Mouse (Mus musculus): ENCODE data around the gene Nelfa. TPM values are rescaled to one million over a fixed set of nuclear protein-coding genes. Genes with fewer than 3 reads are reported as not detected.
A peak's percentile ranks its signal among the peaks of the same experiment; 100 is the strongest.

Nelfa gene
- polyA plus RNA-seq, 1 experiment from 2014 or later = 93.8 TPM

- WGBS = 91% methylated on average over 2 of the region's 2 CpGs
Measured at GRCm38 (mm10) chr5:33902696-33903095, 33.5 kb downstream of the Nelfa start.

GRCm38 (mm10) chr5:33901278-33901677, 34.9 kb downstream of the Nelfa start:
- 90% methylated on average over 3 of the region's 3 CpGs for WGBS
- DNase-seq (ENCODE audit: low spot score) = no peak
- Histone ChIP-seq H3K27me3 (ENCODE audit: low read depth, poor library complexity, severe bottlenecking) (no peaks in the 10 kb centered on the region), H3K9me3 (replicated peaks) (no peaks in the 10 kb centered on the region), H3K36me3 (peaks cover 75% of the 10 kb centered on the region), H3K4me3 (no peak overlapping the region), H3K4me1 (no peaks in the 10 kb centered on the region), H3K27ac (no peak overlapping the region)

More at GRCm38 (mm10) chr5:33902696-33903095, 33.5 kb downstream of the Nelfa start:
- Histone ChIP-seq H3K36me3 (peaks cover 61% of the 10 kb centered on the region), H3K4me1 (no peaks in the 10 kb centered on the region), H3K27ac (no peak overlapping the region), H3K4me3 (no peak overlapping the region), H3K27me3 (ENCODE audit: low read depth, poor library complexity, severe bottlenecking) (no peaks in the 10 kb centered on the region), H3K9me3 (replicated peaks) (no peaks in the 10 kb centered on the region)
- no peak for DNase-seq (ENCODE audit: low spot score)

GRCm38 (mm10) chr5:33900701-33901263, 35.4 kb downstream of the Nelfa start:
- H3K9me3 ChIP-seq (replicated peaks) = no peaks in the 10 kb centered on the region
- no peaks in the 10 kb centered on the region for H3K4me1 ChIP-seq
- no peak overlapping the region for H3K27ac ChIP-seq
- DNase-seq (ENCODE audit: low spot score) = peak; percentile 23
- no peaks in the 10 kb centered on the region for H3K27me3 ChIP-seq (ENCODE audit: low read depth, poor library complexity, severe bottlenecking)
- H3K36me3 ChIP-seq = peaks cover 80% of the 10 kb centered on the region
- WGBS = 96% methylated on average over 9 of the region's 9 CpGs
- H3K4me3 ChIP-seq = no peak overlapping the region

- Histone ChIP-seq H3K4me3 (no peak overlapping the region), H3K9me3 (replicated peaks) (no peaks in the 10 kb centered on the region), H3K27me3 (ENCODE audit: low read depth, poor library complexity, severe bottlenecking) (no peaks in the 10 kb centered on the region), H3K27ac (no peak overlapping the region), H3K36me3 (peaks cover 87% of the 10 kb centered on the region), H3K4me1 (no peaks in the 10 kb centered on the region)
- whole genome bisulfite sequencing = 90% methylated on average over 3 of the region's 3 CpGs
- DNase-seq (ENCODE audit: low spot score) = peak; percentile 23
Measured at GRCm38 (mm10) chr5:33900101-33900500, 36.1 kb downstream of the Nelfa start.

GRCm38 (mm10) chr5:33899245-33899644, 37.0 kb downstream of the Nelfa start:
- H3K27me3 ChIP-seq (ENCODE audit: low read depth, poor library complexity, severe bottlenecking) = no peaks in the 10 kb centered on the region
- DNase-seq (ENCODE audit: low spot score) = no peak
- H3K4me3 ChIP-seq = no peak overlapping the region
- no peaks in the 10 kb centered on the region for H3K9me3 ChIP-seq (replicated peaks)
- WGBS = 100% methylated on average over 3 of the region's 3 CpGs
- no peak overlapping the region for H3K27ac ChIP-seq
- peaks cover 95% of the 10 kb centered on the region for H3K36me3 ChIP-seq
- no peaks in the 10 kb centered on the region for H3K4me1 ChIP-seq

- WGBS = 94% methylated on average over 9 of the region's 9 CpGs
- H3K4me1 ChIP-seq = no peaks in the 10 kb centered on the region
- no peak for DNase-seq (ENCODE audit: low spot score)
- H3K4me3 ChIP-seq = no peak overlapping the region
- H3K27me3 ChIP-seq (ENCODE audit: low read depth, poor library complexity, severe bottlenecking) = no peaks in the 10 kb centered on the region
- H3K9me3 ChIP-seq (replicated peaks) = no peaks in the 10 kb centered on the region
- no peak overlapping the region for H3K27ac ChIP-seq
- peaks cover 98% of the 10 kb centered on the region for H3K36me3 ChIP-seq
Measured at GRCm38 (mm10) chr5:33898671-33899070, 37.5 kb downstream of the Nelfa start.

DNA sequence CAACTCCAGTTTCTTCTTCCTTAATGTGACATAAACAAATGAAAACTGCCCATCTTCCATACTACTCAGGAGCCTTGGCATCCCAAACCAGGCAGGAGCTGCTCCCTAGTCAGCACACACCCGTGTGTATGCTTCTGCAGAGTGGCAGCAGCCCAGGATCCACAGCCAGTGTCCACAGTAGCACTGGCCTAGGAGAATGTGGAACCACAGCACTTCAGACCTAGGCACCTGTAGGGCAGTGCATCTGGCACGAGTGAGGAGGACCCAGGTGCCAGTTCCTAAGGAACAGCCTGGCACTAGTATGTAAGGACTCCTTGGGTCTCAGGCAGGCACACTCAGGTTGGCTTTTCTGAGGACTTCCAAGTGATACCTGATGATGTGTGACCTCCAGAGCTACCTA, 39.1 kb downstream of the Nelfa start:
- DNase-seq (ENCODE audit: low spot score) = no peak
- Histone ChIP-seq H3K4me1 (no peaks in the 10 kb centered on the region), H3K9me3 (replicated peaks) (no peaks in the 10 kb centered on the region), H3K27ac (no peak overlapping the region), H3K36me3 (peaks cover 99% of the 10 kb centered on the region), H3K4me3 (no peak overlapping the region), H3K27me3 (ENCODE audit: low read depth, poor library complexity, severe bottlenecking) (no peaks in the 10 kb centered on the region)
- WGBS = 85% methylated on average over 2 of the region's 2 CpGs

- Histone ChIP-seq H3K36me3 (peaks cover 99% of the 10 kb centered on the region), H3K27ac (no peak overlapping the region), H3K4me3 (no peak overlapping the region), H3K4me1 (no peaks in the 10 kb centered on the region), H3K9me3 (replicated peaks) (no peaks in the 10 kb centered on the region), H3K27me3 (ENCODE audit: low read depth, poor library complexity, severe bottlenecking) (no peaks in the 10 kb centered on the region)
- DNase-seq (ENCODE audit: low spot score) = no peak
- WGBS = 89% methylated on average over 9 of the region's 9 CpGs
Measured at GRCm38 (mm10) chr5:33895116-33895515, 41.1 kb downstream of the Nelfa start.

DNA sequence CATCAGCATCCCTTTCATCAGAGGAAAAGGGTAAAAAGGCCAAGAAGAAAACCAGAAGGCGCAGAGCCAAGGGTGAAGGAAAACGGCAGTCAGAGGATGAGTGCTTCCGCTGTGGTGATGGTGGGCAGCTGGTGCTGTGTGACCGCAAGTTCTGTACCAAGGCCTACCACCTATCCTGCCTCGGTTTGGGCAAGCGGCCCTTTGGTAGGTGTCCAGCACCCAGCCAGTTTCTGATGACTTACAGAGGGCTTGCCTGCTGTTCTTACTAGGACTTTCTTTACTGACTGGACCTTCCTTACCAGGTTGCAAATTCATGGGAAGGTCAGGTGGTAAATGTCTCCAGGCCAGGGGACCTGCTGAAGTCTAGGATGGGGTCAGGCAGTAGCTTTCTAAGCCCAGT, 42.8 kb downstream of the Nelfa start:
- H3K4me1 ChIP-seq = no peaks in the 10 kb centered on the region
- no peaks in the 10 kb centered on the region for H3K9me3 ChIP-seq (replicated peaks)
- H3K27me3 ChIP-seq (ENCODE audit: low read depth, poor library complexity, severe bottlenecking) = no peaks in the 10 kb centered on the region
- no peak overlapping the region for H3K27ac ChIP-seq
- no peak for DNase-seq (ENCODE audit: low spot score)
- WGBS = 96% methylated on average over 6 of the region's 6 CpGs
- H3K4me3 ChIP-seq = no peak overlapping the region
- H3K36me3 ChIP-seq = peaks cover 99% of the 10 kb centered on the region

DNA sequence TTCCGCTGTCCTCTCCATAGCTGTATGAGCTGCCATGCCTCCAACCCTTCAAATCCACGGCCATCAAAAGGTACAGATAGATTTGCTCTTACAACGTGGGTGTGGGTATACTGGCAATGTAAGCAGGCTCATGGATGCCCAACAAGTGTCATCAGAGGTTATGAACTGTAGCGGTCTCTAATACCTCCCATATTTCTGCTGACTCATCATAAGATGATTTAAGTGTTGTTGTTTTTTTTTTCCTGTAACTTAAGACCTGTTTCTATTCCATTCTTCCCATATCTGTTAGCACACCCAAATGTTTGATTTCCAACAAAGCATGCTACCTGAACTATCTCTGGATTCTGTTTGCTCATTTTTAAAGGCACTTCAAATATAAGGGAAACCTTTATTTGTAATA, 55.1 kb downstream of the Nelfa start:
- peak; percentile 12 for DNase-seq (ENCODE audit: low spot score)
- Histone ChIP-seq H3K36me3 (peaks cover 96% of the 10 kb centered on the region), H3K9me3 (replicated peaks) (no peaks in the 10 kb centered on the region), H3K4me1 (no peaks in the 10 kb centered on the region), H3K27ac (no peak overlapping the region), H3K27me3 (ENCODE audit: low read depth, poor library complexity, severe bottlenecking) (no peaks in the 10 kb centered on the region), H3K4me3 (no peak overlapping the region)
- WGBS = 96% methylated on average over 4 of the region's 4 CpGs

DNA sequence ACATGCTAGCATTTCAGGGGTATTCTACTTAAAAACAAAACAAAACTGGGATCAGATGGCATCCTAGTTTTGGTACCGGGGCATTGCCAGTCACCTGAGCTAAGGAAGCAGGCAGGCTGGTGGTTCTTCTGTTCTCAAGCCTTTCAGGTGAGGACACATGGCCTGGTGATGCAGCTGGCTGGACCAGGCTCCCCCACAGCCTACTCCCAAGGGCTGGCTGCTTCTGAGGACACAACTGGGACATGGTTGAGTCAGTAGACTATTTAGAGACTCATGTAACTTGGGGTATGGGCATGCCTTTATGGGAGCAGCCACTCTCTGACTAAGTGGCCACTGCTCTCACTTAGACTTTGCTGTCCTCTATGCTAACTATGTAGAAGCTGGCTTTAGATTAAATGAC, 60.7 kb downstream of the Nelfa start:
- no peak for DNase-seq (ENCODE audit: low spot score)
- Histone ChIP-seq H3K9me3 (replicated peaks) (no peaks in the 10 kb centered on the region), H3K27ac (no peak overlapping the region), H3K27me3 (ENCODE audit: low read depth, poor library complexity, severe bottlenecking) (no peaks in the 10 kb centered on the region), H3K4me1 (no peaks in the 10 kb centered on the region), H3K36me3 (peaks cover 96% of the 10 kb centered on the region), H3K4me3 (no peak overlapping the region)
- WGBS = 94% methylated on average over 1 of the region's 1 CpGs

DNA sequence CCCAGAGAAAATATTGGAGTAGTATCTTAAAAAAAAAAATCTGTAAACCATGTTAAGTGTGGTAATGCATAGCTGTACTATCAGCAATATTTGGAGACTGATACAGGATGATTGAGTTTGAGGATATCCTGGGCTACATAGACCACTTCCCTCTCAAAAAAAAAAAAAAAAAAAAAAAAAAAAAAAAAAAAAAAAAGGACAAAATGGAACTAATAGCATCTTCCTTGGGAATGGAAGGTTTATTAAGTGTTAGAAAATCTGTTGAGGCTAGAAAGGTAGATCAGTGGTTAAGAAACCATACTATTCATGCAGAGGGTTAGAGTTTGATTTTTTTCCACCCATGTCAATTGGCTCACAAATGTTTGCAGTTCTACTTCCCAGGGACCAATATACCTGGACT, 78.5 kb downstream of the Nelfa start:
- peaks cover 99% of the 10 kb centered on the region for H3K36me3 ChIP-seq
- H3K4me1 ChIP-seq = no peaks in the 10 kb centered on the region
- H3K27ac ChIP-seq = no peak overlapping the region
- no peak for DNase-seq (ENCODE audit: low spot score)
- no peaks in the 10 kb centered on the region for H3K9me3 ChIP-seq (replicated peaks)
- H3K27me3 ChIP-seq (ENCODE audit: low read depth, poor library complexity, severe bottlenecking) = no peaks in the 10 kb centered on the region
- H3K4me3 ChIP-seq = no peak overlapping the region

DNA sequence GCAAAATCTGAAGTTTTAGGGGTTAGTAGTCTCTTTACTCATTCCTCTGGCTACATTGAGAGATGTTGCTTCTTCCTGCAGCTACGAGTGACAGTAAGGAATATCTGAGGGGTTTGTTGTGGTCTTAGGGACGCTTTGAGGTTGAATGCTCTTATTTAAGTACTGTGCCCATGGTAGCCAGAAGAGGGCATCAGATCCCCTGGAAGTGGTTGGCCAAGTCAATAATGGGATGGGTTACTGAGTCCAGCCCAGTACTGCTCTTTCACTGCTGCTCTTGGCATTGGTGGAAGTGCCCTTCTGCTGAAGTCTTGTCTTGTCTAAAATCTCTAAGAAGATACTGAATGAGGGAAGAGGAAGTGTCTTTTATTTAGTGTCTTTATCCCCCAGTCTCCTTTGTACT, 82.2 kb downstream of the Nelfa start:
- Histone ChIP-seq H3K27ac (no peak overlapping the region), H3K4me1 (no peaks in the 10 kb centered on the region), H3K36me3 (peaks cover 97% of the 10 kb centered on the region), H3K4me3 (no peak overlapping the region), H3K27me3 (ENCODE audit: low read depth, poor library complexity, severe bottlenecking) (no peaks in the 10 kb centered on the region), H3K9me3 (replicated peaks) (no peaks in the 10 kb centered on the region)
- WGBS = 86% methylated on average over 2 of the region's 2 CpGs
- no peak for DNase-seq (ENCODE audit: low spot score)

GRCm38 (mm10) chr5:33853086-33853485, 83.1 kb downstream of the Nelfa start:
- 93% methylated on average over 1 of the region's 1 CpGs for WGBS
- no peaks in the 10 kb centered on the region for H3K9me3 ChIP-seq (replicated peaks)
- H3K27me3 ChIP-seq (ENCODE audit: low read depth, poor library complexity, severe bottlenecking) = no peaks in the 10 kb centered on the region
- peaks cover 97% of the 10 kb centered on the region for H3K36me3 ChIP-seq
- no peak for DNase-seq (ENCODE audit: low spot score)
- H3K4me1 ChIP-seq = no peaks in the 10 kb centered on the region
- H3K27ac ChIP-seq = no peak overlapping the region
- H3K4me3 ChIP-seq = no peak overlapping the region
